ENCODE assay signal across 11 mouse cellular contexts in genomic region chr13:41416065-41417016, GRCm38 (mm10).
DNase-seq lines count a peak whose midpoint lies in the region; ATAC-seq lines count a peak whose summit lies in the region.
"Had no signal": no experiment of that assay in that cellular context is flagged by ENCODE, and none has a peak within 500 bp of the region (broad histone marks: within the 10 kb centered on the region; RNA-seq: fewer than 3 reads in every experiment).

No protein-coding gene starts in this region.

- no peak overlapping the region for H3K27ac ChIP-seq in midbrain, embryonic 11.5 days (ENCODE audit: low read depth, low read length)
- H3K27ac ChIP-seq in midbrain, embryonic 10.5 days (replicated peaks) = no peak overlapping the region
- no peak overlapping the region; the same call in 1 of the 2 replicates for H3K27ac ChIP-seq in forebrain, embryonic 14.5 days (ENCODE audit: low read depth, low read length)
- H3K27ac ChIP-seq in midbrain, embryonic 12.5 days (replicated peaks) = 0 out of 2 replicates have a peak overlapping the region, but pooled peaks have one; percentile 35

- no peak overlapping the region for H3K4me3 ChIP-seq in midbrain, embryonic 11.5 days (ENCODE audit: low read depth, low read length)
- H3K4me3 ChIP-seq in midbrain, embryonic 10.5 days = no peak overlapping the region
- no peak overlapping the region for H3K4me3 ChIP-seq in forebrain, embryonic 14.5 days (ENCODE audit: low read depth, low read length)
- H3K4me3 ChIP-seq in midbrain, embryonic 12.5 days = no peak overlapping the region

- no peaks in the 10 kb centered on the region for H3K4me1 ChIP-seq in midbrain, embryonic 11.5 days (ENCODE audit: control insufficient read depth, insufficient read depth, low read length)
- H3K4me1 ChIP-seq in midbrain, embryonic 10.5 days = no peaks in the 10 kb centered on the region
- peaks cover 2% of the 10 kb centered on the region; the same call in 1 of the 2 replicates for H3K4me1 ChIP-seq in forebrain, embryonic 14.5 days (ENCODE audit: control insufficient read depth, insufficient read depth, low read length)
- H3K4me1 ChIP-seq in midbrain, embryonic 12.5 days = peaks cover 10% of the 10 kb centered on the region; the same call in 1 of the 2 replicates

- DNase-seq in midbrain, embryonic 11.5 days (ENCODE audit: low spot score, missing footprints) = peak; percentile 56
- DNase-seq in midbrain, embryonic 10.5 days (ENCODE audit: low spot score) = no peak
- DNase-seq in forebrain, embryonic 14.5 days (ENCODE audit: low spot score) = peak; percentile 70
- no peak for DNase-seq in left cerebral cortex, postnatal 36 days (ENCODE audit: low spot score in 2 of 2)
- no peak for DNase-seq in urinary bladder, postnatal 4 days (ENCODE audit: low spot score in 2 of 2)
- DNase-seq in cerebellum, adult 8-10 months = no peak
- DNase-seq: cerebellum, adult 18-20 months; heart, adult 18-20 months; kidney, postnatal 25 days had no signal

- WGBS in midbrain, embryonic 11.5 days = 88% methylated on average over 11 of the region's 11 CpGs
- WGBS in midbrain, embryonic 10.5 days = 89% methylated on average over 11 of the region's 11 CpGs
- 52% methylated on average over 11 of the region's 11 CpGs for WGBS in forebrain, embryonic 14.5 days
- WGBS in midbrain, embryonic 12.5 days = 76% methylated on average over 11 of the region's 11 CpGs

- intact Hi-C loops in left cerebral cortex, postnatal 36 days (cut with DNase I) = no loop called here

- no peak overlapping the region for H3K9ac ChIP-seq in midbrain, embryonic 11.5 days (ENCODE audit: low read length)
- H3K9ac ChIP-seq in forebrain, embryonic 14.5 days (ENCODE audit: low read length) = no peak overlapping the region
- H3K9ac ChIP-seq in midbrain, embryonic 12.5 days (replicated peaks) = no peak overlapping the region

- no peak overlapping the region for H3K4me2 ChIP-seq in midbrain, embryonic 11.5 days
- no peak overlapping the region for H3K4me2 ChIP-seq in forebrain, embryonic 14.5 days (ENCODE audit: low read length)
- no peak overlapping the region for H3K4me2 ChIP-seq in midbrain, embryonic 12.5 days (replicated peaks)

- H3K9me3 ChIP-seq in midbrain, embryonic 11.5 days (ENCODE audit: control insufficient read depth, low read length) = no peaks in the 10 kb centered on the region
- peaks cover 4% of the 10 kb centered on the region; the same call in 1 of the 2 replicates for H3K9me3 ChIP-seq in midbrain, embryonic 10.5 days (replicated peaks)
- H3K9me3 ChIP-seq in forebrain, embryonic 14.5 days (replicated peaks; ENCODE audit: control insufficient read depth, low read length) = no peaks in the 10 kb centered on the region
- no peaks in the 10 kb centered on the region for H3K9me3 ChIP-seq in midbrain, embryonic 12.5 days

- no peaks in the 10 kb centered on the region for H3K27me3 ChIP-seq in midbrain, embryonic 11.5 days (ENCODE audit: control insufficient read depth, insufficient read depth, low read length)
- no peaks in the 10 kb centered on the region for H3K27me3 ChIP-seq in midbrain, embryonic 10.5 days (ENCODE audit: low read depth, poor library complexity, severe bottlenecking)
- H3K27me3 ChIP-seq in forebrain, embryonic 14.5 days (replicated peaks; ENCODE audit: control insufficient read depth, insufficient read depth, low read length) = no peaks in the 10 kb centered on the region
- no peaks in the 10 kb centered on the region for H3K27me3 ChIP-seq in midbrain, embryonic 12.5 days

- no peaks in the 10 kb centered on the region for H3K36me3 ChIP-seq in midbrain, embryonic 11.5 days (ENCODE audit: control insufficient read depth, insufficient read depth, low read length)
- no peaks in the 10 kb centered on the region for H3K36me3 ChIP-seq in midbrain, embryonic 10.5 days
- H3K36me3 ChIP-seq in forebrain, embryonic 14.5 days (ENCODE audit: control insufficient read depth, insufficient read depth, low read length) = no peaks in the 10 kb centered on the region
- no peaks in the 10 kb centered on the region for H3K36me3 ChIP-seq in midbrain, embryonic 12.5 days

- no peak for ATAC-seq in midbrain, embryonic 11.5 days (ENCODE audit: low FRiP score)
- ATAC-seq in forebrain, embryonic 14.5 days = peak; percentile 86; the same call in 1 of the 2 replicates
- peak; percentile 60; the same call in 1 of the 2 replicates for ATAC-seq in midbrain, embryonic 12.5 days (ENCODE audit: low FRiP score, low read depth)
- ATAC-seq: activated CD4-positive, CD25-positive, alpha-beta regulatory T cell, adult 4 months had no signal

Comparison
In these comparisons a context has a peak if more than half of its experiments do, and no peak if none do; other contexts are left out.
1. DNase-seq: peak in midbrain, embryonic 11.5 days (single experiment) and forebrain, embryonic 14.5 days (single experiment); none in midbrain, embryonic 10.5 days (single experiment), left cerebral cortex, postnatal 36 days (0 of 2), urinary bladder, postnatal 4 days (0 of 2) and cerebellum, adult 8-10 months (single experiment).